Mouse (Mus musculus): ENCODE measurements at regions not wholly inside any gene's neighbourhood (a gene's known extent, or its start where the extent isn't known, plus 50 kb on each side); places are given as distances from the start of the nearest gene placed in this dataset.

- DNase-seq, result no peak
Measured at GRCm38 (mm10) chr1:35615131-35615530, 453.1 kb upstream of the Hs6st1 start.

- no peak for DNase-seq
Measured at GRCm38 (mm10) chr1:35619476-35619875, 448.7 kb upstream of the Hs6st1 start.

GRCm38 (mm10) chr1:35642595-35642994, 425.6 kb upstream of the Hs6st1 start:
- DNase-seq, result no peak

- DNase-seq, result peak; percentile 10
Measured at GRCm38 (mm10) chr1:35653119-35653956, 414.9 kb upstream of the Hs6st1 start.

GRCm38 (mm10) chr1:35663006-35663405, 405.2 kb upstream of the Hs6st1 start:
- DNase-seq, result no peak

- DNase-seq, result no peak
Measured at GRCm38 (mm10) chr1:35673524-35673923, 394.7 kb upstream of the Hs6st1 start.

GRCm38 (mm10) chr1:35673992-35674391, 394.2 kb upstream of the Hs6st1 start:
- no peak for DNase-seq

GRCm38 (mm10) chr1:35682511-35682949, 385.7 kb upstream of the Hs6st1 start:
- no peak for DNase-seq

GRCm38 (mm10) chr1:35685651-35686050, 382.5 kb upstream of the Hs6st1 start:
- no peak for DNase-seq

- DNase-seq, result no peak
Measured at GRCm38 (mm10) chr1:35694349-35694748, 373.9 kb upstream of the Hs6st1 start.

GRCm38 (mm10) chr1:35694775-35695591, 373.2 kb upstream of the Hs6st1 start:
- DNase-seq, result no peak

GRCm38 (mm10) chr1:35697218-35697617, 371.0 kb upstream of the Hs6st1 start:
- no peak for DNase-seq

GRCm38 (mm10) chr1:35697834-35698500, 370.2 kb upstream of the Hs6st1 start:
- no peak for DNase-seq

GRCm38 (mm10) chr1:35702585-35702984, 365.6 kb upstream of the Hs6st1 start:
- DNase-seq, result no peak

GRCm38 (mm10) chr1:35706336-35706735, 361.9 kb upstream of the Hs6st1 start:
- DNase-seq, result no peak

- DNase-seq, result no peak
Measured at GRCm38 (mm10) chr1:35708176-35708788, 359.9 kb upstream of the Hs6st1 start.

GRCm38 (mm10) chr1:35709214-35709613, 359.0 kb upstream of the Hs6st1 start:
- no peak for DNase-seq

GRCm38 (mm10) chr1:35713961-35714360, 354.2 kb upstream of the Hs6st1 start:
- no peak for DNase-seq

GRCm38 (mm10) chr1:35715931-35716330, 352.3 kb upstream of the Hs6st1 start:
- DNase-seq, result no peak

- DNase-seq, result no peak
Measured at GRCm38 (mm10) chr1:35717166-35717565, 351.0 kb upstream of the Hs6st1 start.

- DNase-seq, result no peak
Measured at GRCm38 (mm10) chr1:35717659-35718058, 350.5 kb upstream of the Hs6st1 start.

- DNase-seq, result no peak
Measured at GRCm38 (mm10) chr1:35720063-35720462, 348.1 kb upstream of the Hs6st1 start.

GRCm38 (mm10) chr1:35724366-35724900, 343.8 kb upstream of the Hs6st1 start:
- no peak for DNase-seq

Data from layer of hippocampus, adult 9-11 months (tissue).